Mouse (Mus musculus) heart, adult 2 months (tissue): ENCODE measurements around the gene Cisd3. TPM values are rescaled to one million over a fixed set of nuclear protein-coding genes. Genes with fewer than 3 reads are reported as not detected.

Experiments used
- DNase-seq, 2 experiments: peaks; one replicate each; pipeline ENCODE4 v3.0.0; 2021
- H3K27ac ChIP-seq: fragments of 200-600 bp; 2 replicates; pipeline ENCODE4 v1.8.1; 2022
- H3K27me3 ChIP-seq: fragments of 200-500 bp; 2 replicates; pipeline ENCODE4 v1.6.1; 2012; ENCODE audit warnings: mild to moderate bottlenecking, low read length, inconsistent platforms, mixed read lengths; ENCODE audit not compliant: control insufficient read depth, insufficient read depth
- H3K36me3 ChIP-seq: fragments of 200-500 bp; 2 replicates; pipeline ENCODE4 v1.6.1; 2012; ENCODE audit warnings: low read length, inconsistent platforms; ENCODE audit not compliant: control insufficient read depth, insufficient read depth
- H3K4me1 ChIP-seq: fragments of 200-500 bp; 2 replicates; pipeline ENCODE4 v1.6.1; 2011; ENCODE audit warnings: low read length; ENCODE audit not compliant: control insufficient read depth, insufficient read depth
- H3K4me3 ChIP-seq: fragments of 200-600 bp; 2 replicates; pipeline ENCODE4 v1.8.1; 2022
- H3K79me2 ChIP-seq: fragments of 200-500 bp; replicated peaks from 2 replicates; pipeline ENCODE4 v1.6.1; 2012; ENCODE audit warnings: mild to moderate bottlenecking, inconsistent platforms, low read length, moderate library complexity, mixed read lengths; ENCODE audit not compliant: control insufficient read depth, insufficient read depth
- H3K9ac ChIP-seq: fragments of 200-500 bp; 2 replicates; pipeline ENCODE4 v1.6.1; 2012; ENCODE audit warnings: low read depth, mild to moderate bottlenecking, control low read depth, inconsistent platforms, low read length, mixed read lengths
- CTCF ChIP-seq: fragments of 200-600 bp; IDR thresholded peaks from 2 replicates; pipeline ENCODE4 v1.8.1; 2022; ENCODE audit warnings: antibody characterized with exemption, mild to moderate bottlenecking, moderate library complexity
- EP300 ChIP-seq: fragments of 200-500 bp; IDR thresholded peaks from 2 replicates; pipeline ENCODE4 v1.6.1; 2011; ENCODE audit warnings: low read depth, low read length, control low read depth; ENCODE audit not compliant: insufficient read depth
- POLR2A ChIP-seq: fragments of 200-500 bp; IDR thresholded peaks from 2 replicates; pipeline ENCODE4 v1.6.1; 2011; ENCODE audit warnings: mild to moderate bottlenecking, low read depth, low read length, control low read depth; ENCODE audit not compliant: insufficient read depth
- WGBS: fragments of 180-500 bp; shearing (Covaris S2); methylation state at CpG from one replicate; pipeline ENCODE4 v1.1.7; 2018; 5-methylcytosine and 5-hydroxymethylcytosine counted together
- intact Hi-C: fragments of 180-260 bp; cut with DNase I; formaldehyde crosslinking; loops from one replicate; pipeline ENCODE4 v1.15.1; 2025
- polyA plus RNA-seq: library from polyadenylated mRNA; depleted of rRNA; stranded (reverse); fragments of >200 nt; gene quantifications from 2 replicates; pipeline ENCODE4 v1.2.3, GENCODE M21; 2012
- total RNA-seq, 2 experiments: library from RNA; stranded (reverse); gene quantifications; 2 replicates each; pipeline ENCODE4 v1.2.3; 2021

The Cisd3 gene
- total and polyA plus RNA-seq, 3 experiments = 106 to 137 (median 130) TPM

GRCm38 (mm10) chr11:97658751-97659266 is 26.8 kb upstream of the Cisd3 start:
- H3K4me3 ChIP-seq = peak overlapping the region; percentile 74; the same call in 1 of the 2 replicates
- H3K27me3 ChIP-seq = no peaks in the 10 kb centered on the region
- H3K36me3 ChIP-seq = no peaks in the 10 kb centered on the region
- H3K4me1 ChIP-seq = peaks cover 10% of the 10 kb centered on the region
- no peak overlapping the region; the same call in 1 of the 2 replicates for H3K27ac ChIP-seq
- no peaks in the 10 kb centered on the region for H3K79me2 ChIP-seq
- peak overlapping the region; percentile 98; the same call in 1 of the 2 replicates for H3K9ac ChIP-seq
- TF ChIP-seq EP300 (no peak), CTCF (no peak), POLR2A (no peak)
- intact Hi-C loops = no loop called here
- WGBS = 50% methylated on average over 11 of the region's 11 CpGs
- no peak for DNase-seq

DNA sequence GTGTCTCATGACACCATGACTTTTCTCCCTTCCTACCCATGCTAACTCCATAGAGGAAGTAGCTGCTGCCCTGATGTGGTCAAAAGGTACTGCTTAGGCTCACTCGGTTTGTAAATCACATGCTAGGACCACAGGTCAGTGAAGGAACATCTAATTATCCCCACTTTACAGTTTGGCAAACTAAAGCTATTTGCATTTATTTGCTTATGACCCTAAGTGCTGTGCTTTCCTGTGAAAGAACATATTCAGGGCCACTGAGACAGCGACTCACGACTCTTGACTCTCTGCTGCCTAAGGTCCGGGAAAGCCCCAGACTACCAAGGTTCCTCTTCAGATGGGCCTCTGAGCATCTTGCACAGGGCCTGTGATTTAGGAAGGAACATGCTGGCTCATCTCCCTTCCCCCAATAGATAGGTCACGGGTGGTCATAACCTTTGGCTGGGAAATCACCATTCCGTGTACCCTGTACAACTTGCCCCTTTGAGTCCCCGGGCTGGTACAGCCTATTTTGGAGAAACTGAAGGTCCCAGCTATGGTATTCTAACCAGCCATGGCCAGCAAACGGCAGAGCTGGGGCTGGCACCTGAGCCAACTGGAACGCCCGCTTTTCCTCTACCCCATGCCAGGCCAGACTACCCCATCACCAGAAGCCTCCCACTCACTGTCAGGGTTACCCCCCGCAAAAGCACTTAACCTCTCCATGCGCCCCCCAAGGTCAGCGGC is 26.2 kb upstream of the Cisd3 start:
- Histone ChIP-seq H3K36me3 (no peaks in the 10 kb centered on the region), H3K4me3 (peak overlapping the region; percentile 74), H3K9ac (peak overlapping the region; percentile 98), H3K79me2 (no peaks in the 10 kb centered on the region; the same call in 1 of the 2 replicates), H3K27me3 (no peaks in the 10 kb centered on the region), H3K4me1 (peaks cover 10% of the 10 kb centered on the region), H3K27ac (peak overlapping the region; percentile 95)
- 6% methylated on average over 13 of the region's 13 CpGs for WGBS
- intact Hi-C loops = no loop called here
- TF ChIP-seq CTCF (no peak), POLR2A (no peak), EP300 (no peak)
- peak in 1 of 2 experiments; percentile 55 for DNase-seq

DNA sequence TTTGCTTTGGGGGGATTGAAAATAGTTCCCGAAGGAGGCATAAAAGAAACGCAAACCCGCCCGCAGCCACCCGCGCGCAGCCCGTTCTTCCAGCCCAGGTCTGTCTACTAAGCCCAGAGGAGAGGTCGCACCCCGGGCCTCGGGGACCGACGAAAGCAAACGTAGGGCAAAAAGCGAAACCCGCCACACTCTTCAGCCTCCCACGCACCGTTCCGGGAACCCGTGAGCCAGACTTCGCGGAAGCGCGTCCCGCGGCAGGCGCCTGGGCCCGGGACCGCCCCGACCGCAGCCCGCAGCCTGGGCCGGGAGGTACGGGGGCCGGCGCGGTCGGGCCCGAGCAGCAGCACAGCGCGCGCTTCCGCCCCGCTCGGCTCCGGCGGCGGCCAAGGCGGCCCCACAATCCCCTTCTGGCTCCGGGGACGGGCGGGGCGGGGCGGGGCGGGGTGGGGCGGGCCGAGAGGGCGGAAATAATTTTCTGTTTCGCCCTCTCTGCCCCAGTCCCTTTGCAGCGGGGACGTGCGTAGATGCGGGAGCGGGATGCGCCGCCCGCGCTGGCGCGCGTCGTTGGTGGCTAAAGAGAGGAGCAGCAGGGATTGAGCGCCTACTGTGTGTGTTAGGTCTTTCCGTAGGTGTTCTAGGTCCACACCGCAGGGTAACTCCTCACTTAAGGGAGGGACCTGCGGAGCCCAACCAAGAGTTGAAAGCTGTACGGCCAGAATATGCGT is 25.5 kb upstream of the Cisd3 start:
- H3K27ac ChIP-seq = peak overlapping the region; percentile 95
- under 1% methylated on average over 78 of the region's 78 CpGs for WGBS
- H3K27me3 ChIP-seq = no peaks in the 10 kb centered on the region
- no peaks in the 10 kb centered on the region for H3K36me3 ChIP-seq
- H3K4me3 ChIP-seq = peak overlapping the region; percentile 74
- TF ChIP-seq EP300 (0 out of 2 replicates have a peak, but pooled peaks have one; percentile 30), CTCF (no peak), POLR2A (peak; percentile 90)
- peak; percentile 89 to 92 for DNase-seq
- intact Hi-C loops = loop anchor here (2.0 kb wide), 1 partner anchor 39 kb away; no protein-coding TSS in a partner anchor
- no peaks in the 10 kb centered on the region; the same call in 1 of the 2 replicates for H3K79me2 ChIP-seq
- peaks cover 12% of the 10 kb centered on the region for H3K4me1 ChIP-seq
- H3K9ac ChIP-seq = peak overlapping the region; percentile 98

GRCm38 (mm10) chr11:97660734-97661647 is 24.6 kb upstream of the Cisd3 start:
- Histone ChIP-seq H3K4me3 (peak overlapping the region; percentile 74), H3K36me3 (no peaks in the 10 kb centered on the region), H3K27me3 (no peaks in the 10 kb centered on the region), H3K4me1 (peaks cover 12% of the 10 kb centered on the region), H3K9ac (peak overlapping the region; percentile 62), H3K27ac (peak overlapping the region; percentile 87), H3K79me2 (no peaks in the 10 kb centered on the region; the same call in 1 of the 2 replicates)
- intact Hi-C loops = loop anchor here (2.0 kb wide), 1 partner anchor 38 kb away; no protein-coding TSS in a partner anchor
- TF ChIP-seq EP300 (no peak), CTCF (no peak), POLR2A (no peak)
- DNase-seq = peak in 1 of 2 experiments; percentile 51
- WGBS = 13% methylated on average over 27 of the region's 27 CpGs

DNA sequence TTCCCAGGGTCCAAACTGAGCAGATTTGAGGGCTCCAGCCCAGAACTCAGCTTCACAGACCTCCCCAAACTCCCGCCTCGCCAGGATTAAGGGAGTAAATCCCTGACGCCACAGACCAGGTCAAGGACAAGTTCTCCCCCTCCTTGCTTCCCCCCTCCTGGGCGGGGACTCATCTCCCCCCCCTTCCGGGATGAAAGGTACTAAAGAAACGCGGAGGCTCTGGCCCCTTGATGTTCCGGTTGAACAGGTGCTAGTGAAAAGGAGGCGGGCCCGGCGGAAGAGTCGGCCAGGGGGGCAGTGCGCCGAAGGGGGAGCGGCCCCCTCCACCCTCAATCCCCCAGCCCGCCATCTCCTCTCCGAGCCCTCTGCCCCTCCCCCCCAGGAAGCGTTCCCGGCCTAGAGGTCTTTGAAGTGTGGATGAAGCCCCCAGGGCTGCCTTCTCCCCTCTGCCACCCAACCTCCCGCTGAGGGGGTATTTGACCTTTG is 23.9 kb upstream of the Cisd3 start:
- DNase-seq = peak; percentile 79 to 85
- intact Hi-C loops = loop anchor here (2.0 kb wide), 1 partner anchor 37 kb away; no protein-coding TSS in a partner anchor
- 2% methylated on average over 20 of the region's 20 CpGs for WGBS
- no peak for TF ChIP-seq CTCF
- TF ChIP-seq POLR2A = peak; percentile 64; the same call in 1 of the 2 replicates
- H3K79me2 ChIP-seq = no peaks in the 10 kb centered on the region; the same call in 1 of the 2 replicates
- no peaks in the 10 kb centered on the region for H3K27me3 ChIP-seq
- H3K27ac ChIP-seq = peak overlapping the region; percentile 87
- H3K9ac ChIP-seq = peak overlapping the region; percentile 62
- H3K36me3 ChIP-seq = no peaks in the 10 kb centered on the region
- peak overlapping the region; percentile 74 for H3K4me3 ChIP-seq
- peaks cover 12% of the 10 kb centered on the region for H3K4me1 ChIP-seq
